Mouse (Mus musculus): ENCODE results near the gene Cenpp. TPM values are rescaled to one million over a fixed set of nuclear protein-coding genes. Genes with fewer than 3 reads are reported as not detected.

Gene Cenpp
- polyA plus RNA-seq, 1 experiment from 2014 or later, result 3.8 TPM

- Histone ChIP-seq H3K4me3 (ENCODE audit: low read depth, low read length) (no peak overlapping the region), H3K36me3 (ENCODE audit: insufficient read depth, low read length) (no peaks in the 10 kb centered on the region), H3K27ac (ENCODE audit: low read length) (no peak overlapping the region), H3K4me2 (replicated peaks; ENCODE audit: low read depth, low read length) (no peak overlapping the region), H3K9ac (replicated peaks; ENCODE audit: low read depth) (no peak overlapping the region), H3K9me3 (ENCODE audit: low read length) (no peaks in the 10 kb centered on the region), H3K27me3 (replicated peaks; ENCODE audit: insufficient read depth, low read length) (no peaks in the 10 kb centered on the region), H3K4me1 (ENCODE audit: insufficient read depth, low read depth, low read length) (no peaks in the 10 kb centered on the region)
- TF ChIP-seq CTCF (IDR thresholded peaks at IDR 0.05) (no peak), EP300 (IDR thresholded peaks at IDR 0.05) (no peak)
- peak; percentile 32 for DNase-seq (ENCODE audit: low spot score)
- ATAC-seq, result peak; percentile 30; the same call in 1 of the 2 replicates
Observed at GRCm38 (mm10) chr13:49643669-49644362, 8.8 kb downstream of the Cenpp start.

- Histone ChIP-seq H3K9me3 (ENCODE audit: low read length) (no peaks in the 10 kb centered on the region), H3K4me2 (replicated peaks; ENCODE audit: low read depth, low read length) (no peak overlapping the region), H3K9ac (replicated peaks; ENCODE audit: low read depth) (no peak overlapping the region), H3K4me1 (ENCODE audit: insufficient read depth, low read depth, low read length) (no peaks in the 10 kb centered on the region), H3K27ac (ENCODE audit: low read length) (no peak overlapping the region), H3K4me3 (ENCODE audit: low read depth, low read length) (no peak overlapping the region), H3K27me3 (replicated peaks; ENCODE audit: insufficient read depth, low read length) (no peaks in the 10 kb centered on the region), H3K36me3 (ENCODE audit: insufficient read depth, low read length) (no peaks in the 10 kb centered on the region)
- WGBS, result 68% methylated on average over 6 of the region's 6 CpGs
- TF ChIP-seq CTCF (IDR thresholded peaks at IDR 0.05), result no peak
- no peak for TF ChIP-seq EP300 (IDR thresholded peaks at IDR 0.05)
- DNase-seq (ENCODE audit: low spot score), result no peak
- no peak for ATAC-seq
Observed at GRCm38 (mm10) chr13:49642650-49643049, 9.9 kb downstream of the Cenpp start.

- H3K4me2 ChIP-seq (replicated peaks; ENCODE audit: low read depth, low read length), result no peak overlapping the region
- H3K27me3 ChIP-seq (replicated peaks; ENCODE audit: insufficient read depth, low read length), result no peaks in the 10 kb centered on the region
- ATAC-seq (no peak), DNase-seq (ENCODE audit: low spot score) (no peak)
- no peaks in the 10 kb centered on the region for H3K9me3 ChIP-seq (ENCODE audit: low read length)
- WGBS, result 96% methylated on average over 2 of the region's 2 CpGs
- H3K27ac ChIP-seq (ENCODE audit: low read length), result no peak overlapping the region
- H3K4me1 ChIP-seq (ENCODE audit: insufficient read depth, low read depth, low read length), result no peaks in the 10 kb centered on the region
- no peaks in the 10 kb centered on the region for H3K36me3 ChIP-seq (ENCODE audit: insufficient read depth, low read length)
- no peak for TF ChIP-seq CTCF (IDR thresholded peaks at IDR 0.05)
- TF ChIP-seq EP300 (IDR thresholded peaks at IDR 0.05), result no peak
- H3K4me3 ChIP-seq (ENCODE audit: low read depth, low read length), result no peak overlapping the region
- no peak overlapping the region for H3K9ac ChIP-seq (replicated peaks; ENCODE audit: low read depth)
Observed at GRCm38 (mm10) chr13:49639965-49640364, 12.6 kb downstream of the Cenpp start.

GRCm38 (mm10) chr13:49629076-49629475 is 23.5 kb downstream of the Cenpp start:
- Histone ChIP-seq H3K27ac (ENCODE audit: low read length) (no peak overlapping the region), H3K4me3 (ENCODE audit: low read depth, low read length) (no peak overlapping the region), H3K9me3 (ENCODE audit: low read length) (no peaks in the 10 kb centered on the region), H3K4me2 (replicated peaks; ENCODE audit: low read depth, low read length) (no peak overlapping the region), H3K27me3 (replicated peaks; ENCODE audit: insufficient read depth, low read length) (no peaks in the 10 kb centered on the region), H3K36me3 (ENCODE audit: insufficient read depth, low read length) (no peaks in the 10 kb centered on the region), H3K4me1 (ENCODE audit: insufficient read depth, low read depth, low read length) (no peaks in the 10 kb centered on the region), H3K9ac (replicated peaks; ENCODE audit: low read depth) (no peak overlapping the region)
- no peak for ATAC-seq
- TF ChIP-seq EP300 (IDR thresholded peaks at IDR 0.05), result no peak
- TF ChIP-seq CTCF (IDR thresholded peaks at IDR 0.05), result no peak
- 92% methylated on average over 2 of the region's 2 CpGs for WGBS
- no peak for DNase-seq (ENCODE audit: low spot score)

GRCm38 (mm10) chr13:49628167-49628566 is 24.4 kb downstream of the Cenpp start:
- no peaks in the 10 kb centered on the region for H3K4me1 ChIP-seq (ENCODE audit: insufficient read depth, low read depth, low read length)

GRCm38 (mm10) chr13:49623216-49623615 is 29.4 kb downstream of the Cenpp start:
- Histone ChIP-seq H3K4me3 (ENCODE audit: low read depth, low read length) (no peak overlapping the region), H3K9ac (replicated peaks; ENCODE audit: low read depth) (no peak overlapping the region), H3K9me3 (ENCODE audit: low read length) (no peaks in the 10 kb centered on the region), H3K27me3 (replicated peaks; ENCODE audit: insufficient read depth, low read length) (no peaks in the 10 kb centered on the region), H3K4me1 (ENCODE audit: insufficient read depth, low read depth, low read length) (no peaks in the 10 kb centered on the region), H3K4me2 (replicated peaks; ENCODE audit: low read depth, low read length) (no peak overlapping the region), H3K27ac (ENCODE audit: low read length) (no peak overlapping the region), H3K36me3 (ENCODE audit: insufficient read depth, low read length) (no peaks in the 10 kb centered on the region)
- TF ChIP-seq CTCF (IDR thresholded peaks at IDR 0.05), result no peak
- TF ChIP-seq EP300 (IDR thresholded peaks at IDR 0.05), result peak; percentile 25; the same call in 1 of the 2 replicates
- peak; percentile 54 for DNase-seq (ENCODE audit: low spot score)
- WGBS, result 38% methylated on average over 1 of the region's 1 CpGs
- peak; percentile 23; the same call in 1 of the 2 replicates for ATAC-seq

More at GRCm38 (mm10) chr13:49628167-49628566, 24.4 kb downstream of the Cenpp start:
- Histone ChIP-seq H3K4me3 (ENCODE audit: low read depth, low read length) (no peak overlapping the region), H3K9ac (replicated peaks; ENCODE audit: low read depth) (no peak overlapping the region), H3K27me3 (replicated peaks; ENCODE audit: insufficient read depth, low read length) (no peaks in the 10 kb centered on the region), H3K36me3 (ENCODE audit: insufficient read depth, low read length) (no peaks in the 10 kb centered on the region), H3K9me3 (ENCODE audit: low read length) (no peaks in the 10 kb centered on the region), H3K4me2 (replicated peaks; ENCODE audit: low read depth, low read length) (no peak overlapping the region), H3K27ac (ENCODE audit: low read length) (no peak overlapping the region)
- ATAC-seq (no peak), DNase-seq (ENCODE audit: low spot score) (peak; percentile 30)
- TF ChIP-seq CTCF (IDR thresholded peaks at IDR 0.05) (no peak), EP300 (IDR thresholded peaks at IDR 0.05) (no peak)

Data from lung, postnatal 0 days (tissue).